Mouse (Mus musculus) neural tube, embryonic 12.5 days (tissue): ENCODE measurements around the gene Top3b. TPM values are rescaled to one million over a fixed set of nuclear protein-coding genes. Genes with fewer than 3 reads are reported as not detected.

Experiments used
- ATAC-seq: fragments of 200-750 bp; cut with Nextera tagmentation; 2 replicates; pipeline ENCODE4 v1.8.0; 2017; ENCODE audit warnings: low read depth, mild to moderate bottlenecking, moderate TSS enrichment, moderate library complexity; ENCODE audit not compliant: low FRiP score
- H3K27ac ChIP-seq: fragments of 300-500 bp; sonication (generic); 2 replicates; pipeline ENCODE4 v1.5.1; 2016
- H3K27me3 ChIP-seq: fragments of 300-500 bp; sonication (generic); replicated peaks from 2 replicates; pipeline ENCODE4 v1.6.1; 2016; ENCODE audit warnings: mild to moderate bottlenecking
- H3K36me3 ChIP-seq: fragments of 300-500 bp; sonication (generic); 2 replicates; pipeline ENCODE4 v1.6.1; 2016; ENCODE audit warnings: mild to moderate bottlenecking
- H3K4me1 ChIP-seq: fragments of 300-500 bp; sonication (generic); 2 replicates; pipeline ENCODE4 v1.6.1; 2016
- H3K4me2 ChIP-seq: fragments of 300-500 bp; sonication (generic); replicated peaks from 2 replicates; pipeline ENCODE4 v1.6.1; 2016; ENCODE audit warnings: mild to moderate bottlenecking
- H3K4me3 ChIP-seq: fragments of 300-500 bp; sonication (generic); 2 replicates; pipeline ENCODE4 v1.5.1; 2016
- H3K9ac ChIP-seq: fragments of 300-500 bp; sonication (generic); 2 replicates; pipeline ENCODE4 v1.6.1; 2016; ENCODE audit warnings: mild to moderate bottlenecking
- H3K9me3 ChIP-seq: fragments of 300-500 bp; sonication (generic); 2 replicates; pipeline ENCODE4 v1.6.1; 2016; ENCODE audit warnings: mild to moderate bottlenecking
- WGBS: fragments of 180-500 bp; shearing (Covaris S2); methylation state at CpG from one replicate; pipeline ENCODE4 v1.1.7; 2016; 5-methylcytosine and 5-hydroxymethylcytosine counted together
- polyA plus RNA-seq: library from polyadenylated mRNA; unstranded; fragments of >200 nt; fragmentation: Nextera tagmentation; extraction: Ambion mirVana; gene quantifications from 2 replicates; pipeline ENCODE4 v1.2.1, GENCODE M21; 2016

The Top3b gene
- polyA plus RNA-seq, 1 experiment from 2014 or later, result 63.1 TPM

DNA sequence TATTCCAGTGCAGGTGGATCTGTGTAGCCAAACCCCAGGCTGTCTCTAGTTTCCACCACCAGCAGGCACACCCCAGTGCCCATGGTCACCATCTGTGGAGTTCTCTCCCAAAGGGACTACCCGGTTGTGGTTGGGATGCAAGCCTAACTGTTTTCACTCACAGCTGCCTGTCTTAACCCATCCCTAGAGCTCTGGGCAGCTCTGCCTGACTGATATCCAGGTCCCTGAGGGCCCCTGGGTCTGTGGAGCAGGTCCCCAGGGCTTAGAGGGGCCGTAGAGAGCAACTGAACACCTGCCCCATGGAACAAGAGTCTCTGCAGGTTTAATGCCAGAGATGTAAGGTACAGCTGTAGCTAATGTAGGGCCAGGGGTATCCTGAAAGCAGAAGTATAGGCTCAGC is 6.6 kb upstream of the Top3b start, which contains the start of gene Igll1:
Gene Igll1 (minus strand): TSS at position 8 of the 400 bp plus-strand sequence.
- H3K9ac ChIP-seq, result no peak within 1 kb of the TSS
- no peaks in the 10 kb centered on the region for H3K27me3 ChIP-seq
- WGBS, result 79% methylated on average over 2 of the region's 2 CpGs
- no peak within 1 kb of the TSS for H3K4me3 ChIP-seq
- H3K4me2 ChIP-seq, result no peak within 1 kb of the TSS
- H3K36me3 ChIP-seq, result no peaks in the 10 kb centered on the region
- no peaks in the 10 kb centered on the region for H3K9me3 ChIP-seq
- H3K27ac ChIP-seq, result no peak within 1 kb of the TSS
- ATAC-seq, result no peak
- H3K4me1 ChIP-seq, result no peaks in the 10 kb centered on the region

DNA sequence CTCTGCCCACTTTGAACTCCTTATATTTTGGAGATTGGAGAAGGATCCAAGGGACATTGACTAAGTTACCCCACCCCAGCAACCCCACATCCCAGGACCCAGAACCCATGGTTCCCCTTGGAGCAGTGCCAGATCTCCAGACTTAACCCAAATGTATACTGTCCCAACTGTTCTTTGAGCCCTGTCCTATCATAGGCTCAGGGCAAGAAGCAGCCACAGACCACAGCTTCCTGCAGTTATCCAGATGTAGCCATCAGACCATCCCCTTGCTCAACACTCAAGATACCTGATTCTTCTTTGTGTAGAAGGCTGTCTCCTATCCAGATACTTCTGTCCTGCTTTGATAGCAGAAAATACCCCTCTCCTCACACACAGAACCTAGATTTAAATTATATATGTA is 5.3 kb upstream of the Top3b start:
- Histone ChIP-seq H3K4me3 (no peak overlapping the region), H3K4me2 (no peak overlapping the region), H3K4me1 (no peaks in the 10 kb centered on the region), H3K9me3 (no peaks in the 10 kb centered on the region), H3K36me3 (no peaks in the 10 kb centered on the region), H3K27me3 (no peaks in the 10 kb centered on the region), H3K27ac (no peak overlapping the region), H3K9ac (no peak overlapping the region)
- ATAC-seq, result no peak

DNA sequence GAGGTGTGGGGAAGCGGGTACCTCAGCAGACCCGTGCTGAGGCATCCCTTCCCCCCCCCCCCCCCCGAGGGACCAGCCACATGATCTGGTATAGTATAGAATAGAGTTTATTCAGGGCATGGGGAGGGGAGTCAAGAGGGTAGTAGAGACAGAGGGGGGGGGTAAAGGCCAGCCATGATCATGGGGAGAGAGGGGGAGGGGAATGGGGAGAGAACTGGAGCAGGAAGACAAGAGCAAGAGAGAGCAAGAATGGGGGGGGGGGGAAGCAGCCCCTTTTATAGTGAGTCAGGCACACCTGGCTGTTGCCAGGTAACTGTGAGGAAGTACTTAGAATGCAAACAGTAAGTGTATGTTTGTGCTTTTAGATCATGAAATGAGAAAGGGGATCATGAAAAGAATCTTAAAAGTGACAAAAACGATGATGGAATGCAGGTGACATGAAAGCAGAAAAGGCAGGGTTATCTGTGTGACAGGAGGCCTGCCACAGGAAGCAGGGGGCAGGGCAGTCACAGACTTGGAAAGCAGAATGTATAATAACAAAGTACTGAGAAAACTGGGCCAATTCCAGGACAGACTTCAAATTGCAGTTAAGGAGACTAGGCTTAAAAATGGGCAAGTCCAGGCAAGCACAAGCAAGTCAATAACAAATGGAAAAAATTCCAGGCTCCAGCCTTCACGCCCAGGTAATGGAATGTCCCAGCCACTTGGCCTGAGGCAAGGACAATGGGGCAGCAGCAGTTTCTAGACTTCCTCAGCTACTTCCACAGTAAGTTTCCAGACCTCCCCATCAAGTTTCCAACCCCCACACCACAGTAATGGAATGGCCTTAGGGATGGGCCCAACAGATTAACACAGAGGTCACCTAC is 4.6 kb upstream of the Top3b start:
- Histone ChIP-seq H3K4me1 (no peaks in the 10 kb centered on the region), H3K27ac (no peak overlapping the region), H3K9me3 (no peaks in the 10 kb centered on the region), H3K27me3 (no peaks in the 10 kb centered on the region), H3K36me3 (no peaks in the 10 kb centered on the region), H3K4me2 (no peak overlapping the region), H3K4me3 (no peak overlapping the region), H3K9ac (no peak overlapping the region)
- no peak for ATAC-seq
- 54% methylated on average over 5 of the region's 5 CpGs for WGBS

DNA sequence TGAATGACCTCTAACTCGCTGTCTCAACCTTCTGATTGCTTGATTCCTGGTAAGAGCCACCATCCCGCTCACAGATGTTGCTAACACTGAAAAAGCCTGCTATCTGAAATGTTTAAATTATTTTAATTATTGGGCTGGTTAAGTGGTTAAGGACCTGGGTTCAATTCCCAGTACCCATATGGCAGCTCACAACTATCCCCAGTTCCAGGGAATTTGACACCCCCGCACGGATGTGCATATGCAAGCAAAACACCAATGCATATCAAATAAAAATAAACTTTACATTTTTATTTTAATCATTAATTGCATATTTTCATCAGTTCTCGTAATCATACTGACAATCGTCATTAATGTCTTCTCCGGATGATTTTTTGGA is 307 bp upstream of the Top3b start:
- Histone ChIP-seq H3K27me3 (no peaks in the 10 kb centered on the region), H3K4me3 (peak overlapping the region; percentile 77), H3K9me3 (no peaks in the 10 kb centered on the region), H3K27ac (no peak overlapping the region), H3K9ac (no peak overlapping the region), H3K36me3 (peaks cover 3% of the 10 kb centered on the region), H3K4me2 (peak overlapping the region; percentile 77), H3K4me1 (peaks cover 9% of the 10 kb centered on the region; the same call in 1 of the 2 replicates)
- 41% methylated on average over 7 of the region's 7 CpGs for WGBS
- peak; percentile 69 for ATAC-seq

DNA sequence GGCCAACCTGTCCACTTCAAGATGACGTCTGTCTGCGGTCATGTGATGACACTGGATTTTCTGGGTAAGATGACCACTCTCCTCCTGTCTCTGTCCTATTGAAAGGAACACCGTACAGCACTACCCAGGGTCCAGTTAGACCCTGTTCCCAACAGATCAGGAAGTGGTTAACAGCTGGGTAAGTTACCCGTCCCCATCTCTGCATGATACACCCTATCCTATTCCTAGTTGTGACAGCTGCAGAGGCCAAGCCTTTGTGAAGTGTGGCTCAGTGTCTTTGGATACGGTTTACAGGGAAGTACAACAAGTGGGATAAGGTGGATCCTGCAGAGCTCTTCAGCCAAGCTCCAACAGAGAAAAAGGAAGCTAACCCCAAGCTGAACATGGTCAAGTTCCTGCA is 8.5 kb downstream of the Top3b start:
- Histone ChIP-seq H3K9ac (no peak overlapping the region), H3K36me3 (peaks cover 85% of the 10 kb centered on the region), H3K27ac (no peak overlapping the region), H3K4me2 (no peak overlapping the region), H3K4me3 (no peak overlapping the region), H3K9me3 (0 out of 2 replicates have a peak, but pooled peaks cover 10% of the 10 kb centered on the region), H3K27me3 (no peaks in the 10 kb centered on the region), H3K4me1 (no peaks in the 10 kb centered on the region)
- no peak for ATAC-seq
- WGBS, result 93% methylated on average over 5 of the region's 5 CpGs

DNA sequence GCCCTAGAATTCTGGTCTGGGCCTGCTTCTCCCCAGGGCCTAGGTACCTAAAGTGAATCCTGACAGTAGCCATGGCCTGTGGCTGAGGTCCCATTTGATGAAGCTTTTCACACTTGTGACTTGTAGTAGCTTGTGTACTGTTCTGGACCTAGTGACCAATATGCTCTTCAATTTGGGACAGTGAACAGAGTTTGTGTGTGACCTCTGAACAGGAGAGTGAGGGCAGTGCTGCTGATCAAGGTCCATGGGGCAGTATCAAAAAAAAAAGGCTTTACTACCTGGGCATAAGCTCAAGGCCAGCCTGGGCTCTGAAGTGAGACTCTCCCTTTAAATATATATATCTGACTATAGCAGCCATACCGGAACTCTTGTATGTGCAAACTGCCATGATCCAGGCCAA is 17.8 kb downstream of the Top3b start:
- no peaks in the 10 kb centered on the region for H3K27me3 ChIP-seq
- no peak overlapping the region for H3K27ac ChIP-seq
- H3K36me3 ChIP-seq, result peaks cover 99% of the 10 kb centered on the region
- 96% methylated on average over 1 of the region's 1 CpGs for WGBS
- no peak for ATAC-seq
- no peak overlapping the region for H3K9ac ChIP-seq
- no peaks in the 10 kb centered on the region for H3K9me3 ChIP-seq
- no peak overlapping the region for H3K4me3 ChIP-seq
- H3K4me2 ChIP-seq, result no peak overlapping the region
- H3K4me1 ChIP-seq, result no peaks in the 10 kb centered on the region

DNA sequence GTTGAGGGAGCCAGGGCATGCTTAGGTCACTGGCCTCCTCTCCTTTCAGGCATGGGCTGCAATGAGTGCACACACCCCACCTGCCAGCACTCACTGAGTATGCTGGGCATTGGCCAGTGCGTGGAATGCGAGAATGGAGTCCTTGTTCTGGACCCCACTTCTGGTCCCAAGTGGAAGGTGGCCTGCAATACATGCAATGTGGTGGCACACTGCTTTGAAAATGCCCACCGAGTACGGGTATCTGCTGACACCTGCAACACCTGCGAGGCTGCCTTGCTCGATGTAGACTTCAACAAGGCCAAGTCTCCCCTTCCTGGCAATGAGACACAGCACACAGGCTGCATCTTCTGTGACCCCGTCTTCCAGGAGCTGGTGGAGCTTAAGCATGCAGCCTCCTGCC is 21.8 kb downstream of the Top3b start:
- Histone ChIP-seq H3K4me1 (peaks cover 6% of the 10 kb centered on the region), H3K36me3 (peaks cover 70% of the 10 kb centered on the region), H3K27me3 (no peaks in the 10 kb centered on the region), H3K9ac (no peak overlapping the region), H3K4me3 (no peak overlapping the region), H3K27ac (no peak overlapping the region), H3K9me3 (no peaks in the 10 kb centered on the region), H3K4me2 (no peak overlapping the region)
- WGBS, result 92% methylated on average over 7 of the region's 7 CpGs
- ATAC-seq, result no peak

DNA sequence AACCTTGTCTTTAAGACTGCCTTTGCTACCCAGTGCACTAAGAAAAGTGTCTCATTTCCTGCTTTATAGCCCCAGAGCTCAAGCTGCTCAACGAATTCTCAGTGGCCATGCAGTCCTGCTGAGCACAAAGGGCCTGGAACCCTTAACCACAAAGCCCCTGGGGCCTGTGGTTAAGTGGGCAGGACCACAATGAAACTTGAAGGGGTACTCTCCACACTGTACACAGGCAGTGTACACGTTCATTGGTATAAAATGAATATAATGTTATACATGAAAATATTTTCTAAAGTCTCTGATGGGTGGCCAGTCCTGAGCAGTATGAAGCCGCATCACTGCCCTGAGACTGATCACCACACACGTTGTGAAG is 25.5 kb downstream of the Top3b start:
- 20% methylated on average over 4 of the region's 4 CpGs for WGBS

DNA sequence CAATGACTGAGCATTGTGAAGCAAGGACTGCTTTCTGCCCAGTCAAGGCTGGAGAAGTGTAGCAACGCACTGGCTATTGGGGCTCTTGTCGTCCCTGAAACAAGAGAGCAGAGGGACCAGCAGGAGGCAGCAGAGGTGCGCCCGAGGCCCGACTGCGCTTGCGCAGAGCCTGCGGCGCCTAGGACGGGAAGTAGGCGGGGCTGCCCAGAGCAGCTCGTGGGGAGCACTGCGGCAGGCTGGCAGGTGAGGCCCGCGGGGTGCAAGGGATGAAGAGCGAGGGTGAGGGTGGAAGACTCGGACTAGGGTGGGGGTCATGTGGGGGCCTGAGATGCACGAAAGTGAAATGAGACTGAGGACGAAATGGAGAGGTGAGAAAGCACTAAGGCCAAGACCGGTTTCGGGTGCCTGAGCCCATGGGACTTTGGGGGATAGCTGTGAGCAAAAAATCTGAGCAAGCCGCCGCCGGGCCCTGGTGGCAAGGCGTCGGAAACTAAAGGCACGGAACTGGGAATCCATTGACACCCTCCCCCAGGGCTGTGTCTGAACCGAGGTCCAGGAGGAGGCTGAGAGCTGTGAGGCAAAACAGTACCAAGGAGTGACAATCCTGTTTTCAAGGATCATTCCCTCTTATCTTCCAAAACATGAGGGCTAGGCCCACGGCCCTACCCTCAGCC is 26.0 kb downstream of the Top3b start, which contains the start of gene Ppm1f:
Gene Ppm1f (plus strand): TSS at position 88 of the 674 bp plus-strand sequence.
- Histone ChIP-seq H3K9ac (peak within 1 kb of the TSS; percentile 67), H3K9me3 (no peaks in the 10 kb centered on the region), H3K4me3 (peak within 1 kb of the TSS; percentile 56), H3K4me1 (peaks cover 10% of the 10 kb centered on the region), H3K36me3 (peaks cover 32% of the 10 kb centered on the region), H3K27me3 (no peaks in the 10 kb centered on the region), H3K4me2 (peak within 1 kb of the TSS; percentile 74), H3K27ac (no peak within 1 kb of the TSS)
- peak; percentile 92 for ATAC-seq
- WGBS, result under 1% methylated on average over 29 of the region's 29 CpGs

More for the DNA sequence above, 25.5 kb downstream of the Top3b start:
- no peak overlapping the region for H3K4me3 ChIP-seq
- H3K27me3 ChIP-seq, result no peaks in the 10 kb centered on the region
- H3K9ac ChIP-seq, result no peak overlapping the region; the same call in 1 of the 2 replicates
- H3K4me1 ChIP-seq, result peaks cover 10% of the 10 kb centered on the region
- peak overlapping the region; percentile 74 for H3K4me2 ChIP-seq
- ATAC-seq, result no peak
- H3K27ac ChIP-seq, result no peak overlapping the region
- peaks cover 37% of the 10 kb centered on the region for H3K36me3 ChIP-seq
- H3K9me3 ChIP-seq, result no peaks in the 10 kb centered on the region

DNA sequence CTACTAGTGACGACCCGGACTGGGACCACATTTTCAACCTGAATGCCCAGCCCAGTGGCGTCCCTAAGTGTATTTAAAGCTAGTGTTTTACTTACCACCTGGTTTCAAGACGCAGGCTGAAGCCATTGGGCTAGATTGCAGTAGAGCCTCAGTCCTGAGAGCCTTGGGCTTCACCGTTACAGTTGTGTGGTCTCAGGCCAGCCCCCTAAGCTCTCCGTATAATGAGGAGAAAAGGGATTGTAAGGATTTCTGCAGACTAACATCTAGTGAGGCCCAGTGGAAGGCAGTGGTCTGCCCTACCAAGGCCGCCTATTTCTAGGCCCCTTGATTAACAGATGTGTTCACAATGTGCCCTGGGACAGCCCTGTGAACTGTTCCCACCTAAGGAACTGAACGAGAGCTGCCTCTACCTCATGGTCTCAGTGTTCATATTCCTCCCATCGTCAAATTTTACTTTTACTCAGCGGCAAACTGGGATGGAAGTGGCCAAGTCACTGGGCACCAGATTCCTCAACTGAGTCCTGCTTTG is 26.6 kb downstream of the Top3b start:
- no peak; the same call in none of the 2 replicates for ATAC-seq
- 32% methylated on average over 10 of the region's 10 CpGs for WGBS
- Histone ChIP-seq H3K36me3 (peaks cover 26% of the 10 kb centered on the region), H3K4me1 (peaks cover 10% of the 10 kb centered on the region), H3K27ac (no peak overlapping the region), H3K4me2 (peak overlapping the region; percentile 74), H3K9ac (peak overlapping the region; percentile 67), H3K27me3 (no peaks in the 10 kb centered on the region), H3K9me3 (no peaks in the 10 kb centered on the region), H3K4me3 (peak overlapping the region; percentile 56)

DNA sequence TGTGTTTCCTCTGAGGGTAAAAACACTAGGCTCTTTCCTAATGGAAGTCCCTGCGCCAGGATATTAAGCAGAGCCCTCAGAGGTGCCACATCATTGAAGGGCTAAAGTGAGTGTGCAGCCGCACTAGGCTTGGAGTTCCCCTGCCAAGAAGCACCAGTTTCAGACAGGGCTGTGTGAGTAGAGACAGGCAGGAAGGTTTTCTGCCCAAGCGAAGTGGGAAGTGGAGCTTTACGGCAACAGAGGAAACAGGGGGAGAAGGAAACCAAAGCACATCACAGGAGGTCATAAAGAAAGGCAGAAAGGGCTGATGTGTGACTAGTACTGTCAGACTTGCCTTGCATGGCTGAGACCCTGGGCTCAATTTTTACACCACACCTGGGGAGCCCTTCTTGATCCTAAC is 31.8 kb downstream of the Top3b start:
- H3K4me1 ChIP-seq, result peaks cover 5% of the 10 kb centered on the region
- no peak overlapping the region for H3K9ac ChIP-seq
- 89% methylated on average over 4 of the region's 4 CpGs for WGBS
- H3K4me3 ChIP-seq, result no peak overlapping the region
- peaks cover 34% of the 10 kb centered on the region for H3K36me3 ChIP-seq
- no peak for ATAC-seq
- H3K27me3 ChIP-seq, result no peaks in the 10 kb centered on the region
- H3K4me2 ChIP-seq, result no peak overlapping the region
- H3K9me3 ChIP-seq, result no peaks in the 10 kb centered on the region
- no peak overlapping the region for H3K27ac ChIP-seq

DNA sequence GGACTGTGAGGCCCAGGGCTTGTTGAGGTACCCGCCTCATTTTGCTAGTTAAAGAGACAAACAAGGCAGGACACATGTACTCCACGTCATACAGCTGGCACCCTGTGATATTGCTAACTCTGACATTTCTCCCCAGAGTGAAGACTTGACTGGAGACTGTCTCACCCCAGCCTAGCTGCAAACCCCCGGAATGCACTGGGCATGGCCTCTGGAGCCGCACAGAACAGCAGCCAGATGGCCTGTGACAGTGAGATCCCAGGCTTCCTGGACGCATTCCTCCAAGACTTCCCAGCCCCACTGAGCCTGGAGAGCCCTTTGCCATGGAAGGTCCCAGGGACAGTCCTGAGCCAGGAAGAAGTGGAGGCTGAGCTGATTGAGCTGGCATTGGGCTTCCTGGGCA is 32.7 kb downstream of the Top3b start:
- Histone ChIP-seq H3K27me3 (no peaks in the 10 kb centered on the region), H3K4me3 (no peak overlapping the region), H3K4me1 (no peaks in the 10 kb centered on the region), H3K36me3 (peaks cover 39% of the 10 kb centered on the region), H3K27ac (no peak overlapping the region), H3K9me3 (no peaks in the 10 kb centered on the region), H3K9ac (no peak overlapping the region), H3K4me2 (no peak overlapping the region)
- 86% methylated on average over 5 of the region's 5 CpGs for WGBS
- ATAC-seq, result no peak
